Mouse (Mus musculus) thymus, postnatal 0 days (tissue): ENCODE measurements around the gene B230104I21Rik. TPM values are rescaled to one million over a fixed set of nuclear protein-coding genes. Genes with fewer than 3 reads are reported as not detected.

Experiments used
- DNase-seq: peaks from one replicate; pipeline ENCODE4 v3.0.0-alpha.2; 2015; ENCODE audit warnings: low spot score
- polyA plus RNA-seq: library from polyadenylated mRNA; unstranded; fragments of >200 nt; fragmentation: Nextera tagmentation; extraction: Ambion mirVana; gene quantifications from 2 replicates; pipeline ENCODE4 v1.2.1, GENCODE M21; 2015

The B230104I21Rik gene
- polyA plus RNA-seq, 1 experiment from 2014 or later: not detected

GRCm38 (mm10) chr4:154393196-154394122 is 57.5 kb downstream of the B230104I21Rik start:
- DNase-seq: no peak

GRCm38 (mm10) chr4:154394123-154394722 is 58.3 kb downstream of the B230104I21Rik start:
- no peak for DNase-seq

DNA sequence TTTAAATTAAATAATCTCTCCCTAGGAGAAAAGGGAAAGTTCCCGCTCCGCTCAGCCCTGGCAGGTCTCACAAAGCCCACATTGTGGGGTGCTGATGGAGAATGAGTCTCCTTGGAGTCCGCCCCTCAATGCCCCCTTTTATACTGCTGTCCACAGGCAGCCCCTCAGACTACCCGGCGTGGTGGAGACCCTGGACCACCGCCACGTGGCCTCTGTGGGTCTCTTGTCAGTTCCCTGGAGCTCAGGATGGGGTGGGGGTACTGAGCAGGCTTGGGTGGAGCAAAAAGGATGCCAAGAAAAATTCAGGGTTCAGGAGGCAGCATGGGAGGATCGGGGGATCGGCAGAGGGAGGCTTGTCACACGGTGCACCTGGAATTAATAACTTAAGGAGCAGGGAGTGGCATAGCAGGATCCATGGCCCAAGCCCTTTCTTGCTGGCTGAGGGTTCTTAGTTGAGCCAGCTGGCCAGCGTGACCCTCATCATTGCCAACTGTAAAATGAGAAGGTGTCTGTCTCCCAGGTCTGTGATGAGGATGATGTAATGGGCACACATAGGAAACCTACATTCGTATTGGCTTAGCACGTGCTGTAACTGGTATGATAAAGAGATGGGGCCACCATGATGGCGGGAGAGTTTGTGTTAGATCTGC is 60.9 kb downstream of the B230104I21Rik start:
- DNase-seq: no peak

Other genes with a start within 250 kb of the B230104I21Rik start
- 0.55 and 0.76 TPM in 2 replicates for gene Trp73, start 195.9 kb upstream of the B230104I21Rik start, polyA plus RNA-seq
- 37.0 and 38.8 TPM in 2 replicates for gene Wrap73, start 193.8 kb upstream of the B230104I21Rik start, polyA plus RNA-seq
- gene Tprgl, start 175.5 kb upstream of the B230104I21Rik start, polyA plus RNA-seq: 171 and 177 TPM in 2 replicates
- 14.8 and 17.0 TPM in 2 replicates for gene Megf6, start 165.4 kb upstream of the B230104I21Rik start, polyA plus RNA-seq
- gene Arhgef16, start 34.5 kb upstream of the B230104I21Rik start, polyA plus RNA-seq: 18.2 and 19.5 TPM in 2 replicates